Mouse (Mus musculus) G1E (cell line): ENCODE results near the gene Pam16.

Source experiments
- CTCF ChIP-seq: IDR thresholded peaks from 2 replicates; pipeline ENCODE4 v1.5.1; 2012; ENCODE audit warnings: low read depth, low read length, inconsistent platforms, mixed read lengths
- GATA1 ChIP-seq: IDR thresholded peaks from 2 replicates; pipeline ENCODE4 v1.6.1; 2012; ENCODE audit warnings: borderline replicate concordance, low read length, inconsistent platforms, mixed read lengths
- TAL1 ChIP-seq: conservative IDR thresholded peaks from 2 replicates; pipeline ENCODE4 v1.6.1; 2012; ENCODE audit warnings: low read depth, low read length, inconsistent platforms, mixed read lengths

- TF ChIP-seq GATA1 = no peak
- no peak for TF ChIP-seq CTCF
- TF ChIP-seq TAL1 = no peak
Observed at GRCm38 (mm10) chr16:4635760-4636159, 11.0 kb upstream of the Pam16 start.
